Mouse (Mus musculus) Patski (cell line): ENCODE data around the gene Myo10. TPM values are rescaled to one million over a fixed set of nuclear protein-coding genes. Genes with fewer than 3 reads are reported as not detected.
A peak's percentile ranks its signal among the peaks of the same experiment; 100 is the strongest.

Source experiments
- ATAC-seq: fragments of 100-300 bp; one replicate; pipeline ENCODE4 v1.8.0; 2021
- CTCF ChIA-PET: fragments of 350-600 bp; sonication (Branson Sonifier 250); formaldehyde crosslinking; loops from one replicate; lab custom pipeline; 2022; ENCODE audit warnings: inconsistent platforms; lab: Charles Lee
- POLR2A ChIA-PET: fragments of 350-600 bp; sonication (Branson Sonifier 250); formaldehyde crosslinking; loops from one replicate; lab custom pipeline; 2022; ENCODE audit warnings: antibody characterized with exemption, inconsistent platforms; lab: Charles Lee
- DNase-seq: peaks from one replicate; pipeline ENCODE4 v3.0.0-alpha.2; 2011; ENCODE audit warnings: low read depth, low spot score
- H3K27me3 ChIP-seq: fragments of 371-371 bp; one replicate; pipeline ENCODE4 v1.5.1; 2021
- CTCF ChIP-seq: fragments of 100-300 bp; IDR thresholded peaks from one replicate; pipeline ENCODE4 v1.5.1; 2021
- in situ Hi-C: fragments of 300-500 bp; cut with MboI; formaldehyde crosslinking; loops from 3 replicates; pipeline ENCODE4 v1.11.1; 2018; ENCODE audit warnings: low pct_unique_long_range_greater_than_20kb, mixed read lengths
- polyA plus RNA-seq: library from polyadenylated mRNA; unstranded; gene quantifications from one replicate; pipeline ENCODE4 v1.2.3, GENCODE M21; 2021

The Myo10 gene
- polyA plus RNA-seq, 1 experiment from 2014 or later = 30.3 TPM

GRCm38 (mm10) chr15:25811834-25812250 lies 189.5 kb downstream of the Myo10 start:
- no peaks in the 10 kb centered on the region for H3K27me3 ChIP-seq
- in situ Hi-C loops = no loop called here
- DNase-seq = no peak
- POLR2A ChIA-PET = no interaction called here
- ATAC-seq = no peak
- no peak for TF ChIP-seq CTCF
- CTCF ChIA-PET = interaction anchor here (0.7 to 3.2 kb wide), 9 partner anchors 9 to 167 kb away, joined by 3 to 20 read pairs (median 5); partner anchors contain the start of gene Retreg1

GRCm38 (mm10) chr15:25812479-25812878 lies 190.2 kb downstream of the Myo10 start:
- no peaks in the 10 kb centered on the region for H3K27me3 ChIP-seq
- in situ Hi-C loops = no loop called here
- POLR2A ChIA-PET = no interaction called here
- no peak for ATAC-seq
- no peak for TF ChIP-seq CTCF
- DNase-seq = no peak
- CTCF ChIA-PET = interaction anchor here (0.8 to 3.2 kb wide), 6 partner anchors 8 to 152 kb away, joined by 4 to 20 read pairs (median 6); no protein-coding TSS in a partner anchor

DNA sequence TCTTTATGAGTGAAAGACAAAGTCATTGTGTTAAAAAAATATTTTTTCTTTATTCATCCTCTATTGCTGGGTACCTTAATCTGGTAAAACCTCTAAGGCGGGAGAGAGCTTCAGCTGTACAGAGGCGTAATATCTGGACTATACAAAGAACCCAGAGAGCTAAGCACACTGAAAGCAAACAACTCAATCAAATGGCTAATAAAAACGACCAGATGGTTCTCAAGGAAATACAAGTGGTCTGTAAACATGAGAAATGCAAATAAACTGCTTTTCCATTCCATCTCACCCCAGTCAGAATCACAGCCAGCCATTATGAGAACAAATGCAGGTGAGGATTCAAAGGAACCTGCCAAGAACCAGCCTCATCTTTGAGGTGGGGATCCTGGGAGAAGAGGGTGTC lies 192.2 kb downstream of the Myo10 start:
- DNase-seq (no peak), ATAC-seq (no peak)
- in situ Hi-C loops = no loop called here
- ChIA-PET POLR2A (interaction anchor here (0.9 kb wide), 1 partner anchor 9 kb away, joined by 4 read pairs; no protein-coding TSS in a partner anchor), CTCF (interaction anchor here (1.4 to 2.0 kb wide), 4 partner anchors 9 to 145 kb away, joined by 3 to 10 read pairs (median 5); no protein-coding TSS in a partner anchor)
- no peak for TF ChIP-seq CTCF
- no peaks in the 10 kb centered on the region for H3K27me3 ChIP-seq

- TF ChIP-seq CTCF = no peak
Observed at GRCm38 (mm10) chr15:25817191-25817590, 194.9 kb downstream of the Myo10 start.

DNA sequence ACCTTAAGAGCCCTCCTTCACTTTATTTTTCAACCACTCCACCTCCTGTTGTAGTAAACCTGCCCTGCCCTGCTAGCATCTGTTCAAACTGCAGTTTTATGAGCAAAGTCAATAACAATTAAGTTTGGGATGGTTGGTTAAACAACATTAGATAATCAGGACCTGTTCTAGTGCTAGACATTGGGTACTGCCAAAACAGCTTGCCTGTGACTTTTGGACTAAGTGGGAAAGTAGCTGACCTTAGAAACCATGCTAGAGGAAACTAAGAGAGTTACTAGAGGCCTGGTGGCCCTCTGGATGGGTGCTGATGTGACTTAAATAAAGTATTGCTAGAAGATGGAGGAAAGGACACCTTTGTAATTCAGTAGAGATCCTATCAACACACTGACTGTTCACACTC lies 199.7 kb downstream of the Myo10 start:
- no peak for DNase-seq
- no peak for ATAC-seq
- no peak for TF ChIP-seq CTCF

More at GRCm38 (mm10) chr15:25817191-25817590, 194.9 kb downstream of the Myo10 start:
- ChIA-PET CTCF (interaction anchor here (1.0 to 3.1 kb wide), 2 partner anchors 12 to 26 kb away, joined by 3 to 8 read pairs; partner anchors contain the start of gene Retreg1), POLR2A (no interaction called here)
- ATAC-seq (no peak), DNase-seq (no peak)
- H3K27me3 ChIP-seq = no peaks in the 10 kb centered on the region
- in situ Hi-C loops = no loop called here

DNA sequence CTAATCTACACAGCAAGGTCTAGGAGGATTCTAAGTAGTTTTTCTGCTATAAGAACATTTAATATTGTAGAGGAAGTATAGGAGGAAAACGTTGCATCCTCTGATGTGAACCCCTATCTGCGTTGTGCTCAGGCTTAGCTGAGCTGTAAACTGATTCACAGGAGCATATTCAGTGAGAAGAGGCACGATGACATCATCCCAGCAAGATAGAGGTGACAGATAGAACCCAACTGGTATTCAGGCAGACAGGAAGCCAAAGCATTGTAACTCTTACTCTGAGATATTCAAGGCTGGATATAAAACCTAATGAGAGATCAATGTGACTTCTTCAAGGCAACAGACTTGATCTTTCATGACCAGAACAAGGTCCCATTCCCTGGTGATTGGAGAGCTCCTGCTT lies 200.3 kb downstream of the Myo10 start:
- no peaks in the 10 kb centered on the region for H3K27me3 ChIP-seq
- DNase-seq (no peak), ATAC-seq (no peak)
- in situ Hi-C loops = no loop called here
- no peak for TF ChIP-seq CTCF
- CTCF ChIA-PET = no interaction called here
- POLR2A ChIA-PET = interaction anchor here (1.2 kb wide), 1 partner anchor 8 kb away, joined by 4 read pairs; no protein-coding TSS in a partner anchor

More for the DNA sequence above, 199.7 kb downstream of the Myo10 start:
- ChIA-PET CTCF (no interaction called here), POLR2A (no interaction called here)
- in situ Hi-C loops = no loop called here
- no peaks in the 10 kb centered on the region for H3K27me3 ChIP-seq

- no peaks in the 10 kb centered on the region for H3K27me3 ChIP-seq
- ATAC-seq (peak; percentile 61), DNase-seq (peak; percentile 57)
- no peak for TF ChIP-seq CTCF
- ChIA-PET CTCF (interaction anchor here (0.9 to 1.9 kb wide), 4 partner anchors 11 to 22 kb away, joined by 3 to 6 read pairs (median 4); no protein-coding TSS in a partner anchor), POLR2A (no interaction called here)
- in situ Hi-C loops = loop anchor here (5.0 kb wide), 1 partner anchor 46 kb away; no protein-coding TSS in a partner anchor
Observed at GRCm38 (mm10) chr15:25826531-25826961, 204.2 kb downstream of the Myo10 start.

GRCm38 (mm10) chr15:25828464-25828863 lies 206.1 kb downstream of the Myo10 start:
- no peak for ATAC-seq
- no peak for TF ChIP-seq CTCF
- DNase-seq = no peak
- H3K27me3 ChIP-seq = no peaks in the 10 kb centered on the region
- ChIA-PET CTCF (interaction anchor here (0.9 to 1.5 kb wide), 6 partner anchors 9 to 23 kb away, joined by 3 to 4 read pairs (median 3); no protein-coding TSS in a partner anchor), POLR2A (interaction anchor here (1.1 kb wide), 1 partner anchor 50 kb away, joined by 3 read pairs; no protein-coding TSS in a partner anchor)
- in situ Hi-C loops = loop anchor here (5.0 kb wide), 1 partner anchor 44 kb away; no protein-coding TSS in a partner anchor

DNA sequence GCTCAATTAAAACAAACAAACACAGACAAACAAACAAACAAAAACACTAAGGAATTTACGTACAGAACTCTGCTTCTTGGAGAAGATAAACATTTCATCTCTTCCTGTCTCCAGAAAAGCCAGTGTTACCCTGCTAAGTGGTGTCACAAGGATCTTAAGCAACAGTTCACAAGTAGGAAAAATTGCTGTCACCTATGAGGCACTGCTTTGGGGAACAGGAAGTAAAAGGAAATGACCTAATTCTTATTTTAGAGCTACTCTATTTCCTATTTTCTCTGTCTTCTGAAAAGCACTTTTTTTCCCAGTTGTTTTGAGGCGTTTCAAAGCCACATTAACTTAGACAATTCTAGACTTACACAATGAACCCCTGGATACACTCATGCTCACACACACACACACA lies 208.1 kb downstream of the Myo10 start:
- in situ Hi-C loops = no loop called here
- ChIA-PET CTCF (interaction anchor here (1.7 kb wide), 1 partner anchor 10 kb away, joined by 5 read pairs; no protein-coding TSS in a partner anchor), POLR2A (no interaction called here)
- no peaks in the 10 kb centered on the region for H3K27me3 ChIP-seq
- ATAC-seq (no peak), DNase-seq (no peak)
- no peak for TF ChIP-seq CTCF

- H3K27me3 ChIP-seq = no peaks in the 10 kb centered on the region
- no peak for TF ChIP-seq CTCF
- DNase-seq (no peak), ATAC-seq (no peak)
- ChIA-PET POLR2A (no interaction called here), CTCF (interaction anchor here (1.9 kb wide), 1 partner anchor 29 kb away, joined by 6 read pairs; no protein-coding TSS in a partner anchor)
- in situ Hi-C loops = no loop called here
Observed at GRCm38 (mm10) chr15:25834282-25834681, 212.0 kb downstream of the Myo10 start.
